Mouse (Mus musculus) heart, postnatal 36 days (tissue): ENCODE measurements around the gene Golgb1. TPM values are rescaled to one million over a fixed set of nuclear protein-coding genes. Genes with fewer than 3 reads are reported as not detected.

Experiments used
- DNase-seq, 2 experiments: peaks; one replicate each; pipeline ENCODE4 v3.0.0; 2021 to 2022
- intact Hi-C: fragments of 180-260 bp; cut with DNase I; formaldehyde crosslinking; loops from one replicate; pipeline ENCODE4 v1.15.1; 2025
- total RNA-seq, 2 experiments: library from RNA; stranded (reverse); gene quantifications; 2 replicates each; pipeline ENCODE4 v1.2.3; 2021

The Golgb1 gene
- total RNA-seq, 2 experiments from 2014 or later: 45.5 to 46.8 TPM

DNA sequence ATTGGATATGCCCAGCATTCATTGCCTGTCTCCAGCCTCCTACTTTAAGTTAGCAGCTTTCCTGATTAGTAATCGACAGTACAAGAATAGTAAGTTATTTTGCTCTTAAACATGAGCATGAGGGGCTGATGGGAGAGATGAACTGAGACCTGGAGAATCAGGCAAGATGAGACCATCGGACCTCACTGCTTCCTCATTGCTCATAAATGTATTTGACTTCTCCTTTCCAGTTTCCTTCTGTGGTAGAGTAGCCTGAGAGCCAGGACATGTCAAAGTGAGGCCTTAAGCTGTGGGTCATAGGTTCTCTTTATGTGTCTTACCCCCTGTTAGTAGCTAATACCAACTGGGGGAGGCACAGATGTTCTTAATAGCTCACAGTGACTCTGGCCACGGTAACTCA lies 60.9 kb downstream of the Golgb1 start:
- intact Hi-C loops: no loop called here
- no peak for DNase-seq

DNA sequence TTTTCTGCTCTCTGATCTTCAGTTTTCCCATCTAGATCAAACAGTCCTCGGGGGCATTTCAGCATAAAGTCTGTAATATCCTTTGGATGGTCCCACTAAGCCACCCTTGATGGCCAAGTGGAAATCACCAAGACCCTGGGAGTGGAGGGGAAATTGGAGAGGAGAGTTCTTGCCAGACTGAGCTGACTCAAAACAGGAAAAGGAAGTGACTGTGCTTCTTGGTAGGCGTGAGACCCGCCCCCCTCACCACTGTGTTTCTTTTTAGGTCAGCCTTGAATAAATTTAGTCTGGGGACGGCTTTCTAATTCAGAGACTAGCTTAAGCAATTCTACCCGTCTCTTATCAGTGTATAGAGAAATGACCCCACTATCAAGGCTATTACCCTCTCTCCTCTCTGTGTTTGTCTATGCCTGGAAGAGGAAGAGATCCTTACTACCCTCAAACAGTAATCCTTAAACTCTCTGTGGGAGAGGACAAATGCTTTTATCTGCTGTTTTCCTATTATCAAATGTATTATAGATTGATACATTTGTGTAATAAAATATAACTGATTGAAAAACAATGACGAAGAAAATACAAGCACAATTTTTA lies 66.3 kb downstream of the Golgb1 start:
- intact Hi-C loops: loop anchor here (5.0 kb wide), 1 partner anchor 64 kb away; the partner anchor contains the start of genes Eaf2 and Golgb1
- peak in 1 of 2 experiments; percentile 38 for DNase-seq

DNA sequence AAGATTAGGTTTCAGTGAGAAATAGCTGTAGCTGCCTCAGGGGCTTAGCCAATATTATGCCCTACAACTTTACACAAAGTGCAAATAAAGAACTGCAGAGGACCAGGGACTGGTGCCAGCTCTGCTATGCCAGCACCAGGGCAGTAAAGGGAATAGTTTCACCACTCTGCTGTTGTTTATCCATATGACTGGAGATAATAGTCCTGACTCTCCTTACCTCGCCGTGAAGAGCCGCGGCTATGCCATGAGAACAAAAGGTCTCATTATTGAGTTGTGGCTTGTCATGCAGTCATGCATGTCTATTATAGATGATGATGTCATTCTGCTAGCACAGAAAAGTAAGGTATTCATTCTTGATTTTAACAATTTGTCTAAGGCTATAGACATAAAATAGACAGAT lies 67.0 kb downstream of the Golgb1 start:
- intact Hi-C loops: loop anchor here (1.0 to 5.0 kb wide), 2 partner anchors 47 to 65 kb away; partner anchors contain the start of genes Eaf2 and Golgb1

DNA sequence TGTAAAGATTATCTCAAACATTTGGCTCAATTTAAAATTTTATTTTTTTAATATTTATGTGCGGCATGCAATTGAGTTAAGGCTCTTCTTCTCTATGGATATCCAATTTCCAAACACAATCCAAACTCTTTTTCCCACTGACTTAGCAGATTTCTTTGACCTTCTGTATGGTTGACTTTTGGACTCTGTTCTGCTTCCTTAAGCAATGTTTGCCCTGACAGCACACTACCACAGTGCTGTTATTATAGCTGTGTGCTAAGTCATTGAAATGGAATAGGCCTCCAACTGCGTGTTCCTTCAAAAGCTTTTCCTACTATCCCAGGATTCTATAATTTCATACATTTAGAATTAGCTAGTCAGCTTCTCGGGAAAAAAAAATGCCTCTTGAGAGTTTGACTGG lies 68.7 kb downstream of the Golgb1 start:
- intact Hi-C loops: loop anchor here (5.0 kb wide), 1 partner anchor 66 kb away; the partner anchor contains the start of genes Eaf2 and Golgb1

More for the DNA sequence above, 67.0 kb downstream of the Golgb1 start:
- no peak for DNase-seq

DNA sequence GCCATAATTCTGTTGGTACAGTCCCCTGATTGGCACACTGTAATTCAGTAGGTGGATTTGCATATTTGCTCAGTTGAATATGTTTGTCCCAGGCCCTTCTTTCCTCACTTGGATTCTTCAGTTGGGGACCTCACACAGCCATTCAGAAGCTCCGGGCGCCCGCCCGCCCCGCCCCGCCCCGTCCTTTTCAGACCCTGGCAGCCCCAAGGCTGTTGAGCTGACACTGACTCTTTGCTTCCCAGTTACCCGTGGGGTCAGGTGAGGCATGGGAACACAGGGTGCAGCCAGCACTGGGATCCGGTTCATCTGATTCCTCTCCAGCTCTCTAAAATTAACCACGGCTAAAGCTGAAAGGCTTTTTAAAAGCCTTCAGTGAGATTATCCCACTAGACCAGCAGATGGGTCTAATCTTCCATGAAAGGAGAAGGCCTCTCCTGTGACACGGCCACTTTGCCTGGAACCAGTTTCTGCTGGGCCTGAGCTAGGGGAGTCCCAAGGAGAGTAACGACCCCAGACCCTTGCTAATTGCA lies 70.0 kb downstream of the Golgb1 start:
- intact Hi-C loops: loop anchor here (5.0 kb wide), 1 partner anchor 68 kb away; the partner anchor contains the start of genes Eaf2 and Golgb1
- DNase-seq: peak; percentile 38 to 45

More for the DNA sequence above, 68.7 kb downstream of the Golgb1 start:
- DNase-seq: no peak

DNA sequence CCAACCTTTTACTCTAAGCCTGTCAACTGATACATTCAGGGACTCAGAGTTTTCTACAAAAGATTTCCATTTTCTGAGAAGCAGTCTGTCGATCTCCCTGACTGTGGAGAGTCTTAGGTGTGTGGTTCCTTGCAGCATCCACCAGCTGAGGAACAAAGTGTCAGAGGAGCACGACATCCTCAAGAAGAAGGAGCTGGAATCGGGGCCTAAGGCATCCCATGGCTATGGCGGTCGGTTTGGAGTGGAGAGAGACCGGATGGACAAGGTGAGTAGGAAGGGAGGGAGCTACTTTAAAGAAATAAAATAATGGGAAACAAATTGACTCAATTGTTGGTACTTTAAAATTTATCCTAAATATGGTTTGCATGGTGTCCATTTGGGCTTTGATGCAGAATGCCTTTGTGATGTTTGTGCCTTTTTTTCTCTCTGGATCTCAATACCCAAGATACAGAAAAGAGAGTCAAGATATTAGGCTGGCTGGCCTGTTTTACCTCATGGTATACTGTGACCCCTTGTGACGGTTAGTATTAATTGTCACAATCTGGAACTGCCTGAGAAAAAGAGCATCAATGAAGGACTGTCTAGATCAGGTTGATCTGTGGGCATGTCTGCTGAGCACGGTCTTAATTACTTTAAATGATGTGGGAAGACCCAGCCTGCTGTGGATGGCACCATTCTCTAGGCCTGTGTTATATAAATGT lies 71.7 kb downstream of the Golgb1 start:
- intact Hi-C loops: loop anchor here (2.0 kb wide), 1 partner anchor 64 kb away; the partner anchor contains the start of gene Polq

DNA sequence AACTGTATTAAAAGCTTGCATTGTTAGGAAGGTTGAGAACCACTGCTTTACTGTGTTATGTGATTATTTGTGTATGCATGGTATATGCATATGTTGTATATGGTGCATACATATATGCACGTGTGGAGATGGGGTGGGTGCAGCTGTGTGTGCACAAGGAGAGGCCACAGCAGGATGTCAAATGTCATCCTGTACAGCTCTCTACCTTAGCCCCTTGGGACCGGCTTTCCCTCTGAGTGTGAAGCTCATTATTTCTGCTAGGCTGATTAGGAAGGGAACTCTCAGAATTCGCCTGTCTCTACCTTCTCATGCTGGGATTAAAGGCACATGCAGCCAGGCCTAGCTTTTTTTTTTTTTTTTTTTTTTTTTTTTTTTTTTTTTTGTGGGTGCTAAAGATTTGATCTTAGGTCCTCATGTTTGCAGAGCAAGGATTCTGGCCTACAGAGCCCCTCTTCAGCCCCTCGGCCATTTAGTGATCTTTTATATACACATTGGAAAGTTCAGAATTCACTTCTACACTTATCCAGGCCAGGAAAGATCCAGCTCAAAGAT lies 72.8 kb downstream of the Golgb1 start:
- intact Hi-C loops: loop anchor here (2.0 kb wide), 1 partner anchor 63 kb away; the partner anchor contains the start of gene Polq
- DNase-seq: no peak

More for the DNA sequence above, 71.7 kb downstream of the Golgb1 start:
- DNase-seq: no peak

DNA sequence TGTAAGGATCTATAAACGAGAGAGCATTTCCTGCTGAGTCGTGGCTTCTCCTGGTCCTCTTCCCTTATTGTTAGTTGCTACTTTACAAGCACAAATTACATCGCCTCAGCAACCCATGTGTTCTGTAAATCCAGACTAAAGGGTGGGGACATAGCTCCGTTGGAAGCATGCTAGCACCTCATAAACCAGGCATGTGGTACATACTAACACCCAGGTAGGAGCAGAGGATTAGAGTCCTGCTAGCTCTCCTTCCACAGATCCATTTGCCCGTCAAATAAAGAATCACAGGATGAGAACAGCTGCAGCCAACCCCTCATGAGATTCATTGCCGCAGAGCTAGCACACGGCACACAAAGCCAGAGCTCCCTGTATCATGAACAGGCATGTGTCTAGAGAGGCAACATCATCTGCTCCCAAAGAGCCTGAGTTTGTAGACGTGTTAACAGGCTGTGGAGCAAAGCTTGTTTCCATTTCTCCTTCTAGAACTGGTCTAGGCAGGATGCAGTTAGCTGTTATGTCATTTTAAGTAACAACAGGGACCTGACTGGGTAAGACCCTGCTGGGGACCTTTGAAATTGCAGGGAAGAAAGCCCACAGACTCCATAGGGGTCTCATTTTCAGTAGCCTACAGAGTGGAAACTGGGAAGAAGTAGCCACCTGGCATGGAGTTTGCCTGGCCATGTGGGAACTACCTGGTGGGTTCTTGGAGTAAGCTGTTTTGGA lies 74.8 kb downstream of the Golgb1 start:
- intact Hi-C loops: no loop called here
- peak in 1 of 2 experiments; percentile 0 for DNase-seq

DNA sequence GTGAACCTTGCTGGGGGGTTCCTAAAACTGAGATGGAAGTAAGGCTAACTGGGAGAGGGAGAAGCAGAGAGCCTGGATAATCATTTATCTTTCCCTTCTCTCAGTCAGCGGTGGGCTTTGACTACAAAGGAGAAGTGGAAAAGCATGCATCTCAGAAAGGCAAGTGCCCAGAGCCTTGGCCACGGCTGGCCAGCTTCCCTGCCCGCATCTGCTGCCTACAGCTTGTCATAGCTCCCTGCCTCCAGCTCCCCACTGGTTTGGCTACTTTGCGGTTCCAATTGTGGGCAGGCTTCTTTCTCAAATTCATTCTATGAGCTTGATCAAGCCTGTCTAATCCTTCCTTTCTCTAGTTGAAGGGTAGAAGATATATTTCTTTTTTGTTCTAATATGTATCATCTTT lies 76.1 kb downstream of the Golgb1 start:
- intact Hi-C loops: no loop called here
- DNase-seq: no peak

DNA sequence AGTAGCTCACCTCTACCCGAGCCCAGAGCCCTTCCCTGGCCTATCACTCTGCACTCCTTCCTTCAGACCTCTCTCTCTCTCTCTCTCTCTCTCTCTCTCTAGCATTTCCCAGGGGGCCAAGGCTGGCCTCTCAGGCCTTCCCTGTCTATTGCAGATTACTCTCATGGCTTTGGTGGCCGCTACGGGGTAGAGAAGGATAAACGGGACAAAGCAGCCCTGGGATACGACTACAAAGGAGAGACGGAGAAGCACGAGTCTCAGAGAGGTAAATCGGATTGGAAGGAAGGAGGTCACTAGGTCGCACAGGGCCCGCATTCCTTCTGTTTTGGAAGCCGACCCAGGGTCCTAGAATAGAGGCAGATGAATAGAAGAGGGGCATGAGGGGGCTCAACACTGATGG lies 80.2 kb downstream of the Golgb1 start:
- intact Hi-C loops: no loop called here
- no peak for DNase-seq

DNA sequence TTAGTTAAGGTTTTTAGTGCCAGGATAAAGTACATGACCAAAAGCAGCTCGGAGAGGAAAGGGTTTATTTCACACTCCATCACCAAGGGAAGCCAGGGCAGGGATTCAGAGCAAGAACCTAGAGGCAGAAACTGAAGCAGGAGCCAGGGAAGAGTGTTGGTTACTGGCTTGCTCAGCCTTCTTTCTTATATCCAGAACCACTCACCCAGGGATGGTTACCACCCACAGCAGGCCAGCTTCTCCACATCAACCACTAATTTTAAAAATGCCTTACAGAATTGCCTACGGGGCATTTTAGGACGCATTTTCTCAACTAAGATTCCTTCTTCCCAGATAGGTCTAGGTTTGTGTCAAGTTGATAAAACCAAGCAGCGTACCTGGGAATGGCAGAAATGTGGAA lies 88.5 kb downstream of the Golgb1 start:
- no peak for DNase-seq
- intact Hi-C loops: no loop called here

DNA sequence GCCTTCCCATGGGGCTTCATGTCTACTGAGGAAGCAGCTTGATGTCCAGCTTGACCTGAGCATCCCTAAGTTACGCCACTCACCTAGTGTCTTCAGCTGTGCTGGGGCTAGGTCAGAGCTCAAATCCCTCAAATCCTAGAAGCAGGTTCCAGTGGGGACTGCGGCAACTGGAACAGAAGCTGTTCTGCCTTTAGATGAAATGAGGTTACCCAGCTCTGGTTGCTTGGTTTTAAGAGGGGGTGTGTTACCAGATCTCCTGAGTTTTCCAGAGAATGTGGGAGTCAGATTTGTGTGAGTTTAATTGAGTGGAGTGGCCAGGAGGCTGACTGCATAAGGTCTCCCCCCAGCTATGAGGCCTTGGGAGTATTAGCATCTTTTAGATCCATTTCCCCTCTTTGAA lies 104.2 kb downstream of the Golgb1 start:
- DNase-seq: no peak
- intact Hi-C loops: no loop called here

Other genes starting within 250 kb of the Golgb1 start
- 1 to 10 TPM; 1.9 to 2.6 TPM for gene Cd86, start 209.1 kb upstream of the Golgb1 start, total RNA-seq
- gene Ildr1, start 181.2 kb upstream of the Golgb1 start, total RNA-seq: not detected
- gene Slc15a2, start 90.2 kb upstream of the Golgb1 start, total RNA-seq: 1 to 10 TPM; 1.4 to 2.8 TPM
- 10 to 100 TPM; 14.3 to 15.2 TPM for gene Iqcb1, start 46.8 kb upstream of the Golgb1 start, total RNA-seq
- gene Eaf2, start 137 bp upstream of the Golgb1 start, total RNA-seq: under 1 TPM; 0.54 to 0.78 TPM
- gene Hcls1, start 59.8 kb downstream of the Golgb1 start, total RNA-seq: 10 to 100 TPM in 1 of 2 experiments, 1 to 10 TPM in 1; 8.2 to 10.8 TPM
- 100 to 1,000 TPM; 159 to 206 TPM for gene Fbxo40, start 115.3 kb downstream of the Golgb1 start, total RNA-seq
- 1 to 10 TPM; 2.1 to 3.0 TPM for gene Polq, start 136.6 kb downstream of the Golgb1 start, total RNA-seq